In genomic region chr19:59642606-59643005, GRCm38 (mm10) we compare ENCODE assay signal across 18 mouse cellular contexts.
A peak's percentile ranks its signal among the peaks of the same experiment; 100 is the strongest.
DNase-seq lines count a peak whose midpoint lies in the region.
"Had no signal": no experiment of that assay in that cellular context is flagged by ENCODE, and none has a peak within 500 bp of the region (broad histone marks: within the 10 kb centered on the region; RNA-seq: fewer than 3 reads in every experiment).

No protein-coding gene starts in this region.

- peak; percentile 9 to 15 for DNase-seq in cerebellum, postnatal 10 days
- no peak for DNase-seq in cerebellum, adult 9-10 months
- DNase-seq in kidney, adult 18-20 months = peak; percentile 11
- DNase-seq in kidney, postnatal 10 days = no peak
- DNase-seq in kidney, adult 9 months = peak; percentile 77
- no peak for DNase-seq in kidney, postnatal 4 days
- DNase-seq in kidney, postnatal 36 days = peak; percentile 71 to 75
- DNase-seq: adrenal gland, adult 8-10 months; adrenal gland, postnatal 25 days; cerebellum, adult 11-12 months; cerebellum, adult 8-10 months; cerebellum, postnatal 25 days; forebrain, postnatal 0 days; gastrocnemius, adult 2 months; gastrocnemius, postnatal 14 days; heart, adult 18-20 months; heart, postnatal 10 days; heart, postnatal 36 days had no signal

Comparison
In these comparisons a context has a peak if more than half of its experiments do, and no peak if none do; other contexts are left out.
1. DNase-seq: peak in cerebellum, postnatal 10 days (2 of 2), kidney, adult 18-20 months (single experiment), kidney, adult 9 months (single experiment) and kidney, postnatal 36 days (2 of 2); none in cerebellum, adult 9-10 months (single experiment), kidney, postnatal 10 days (single experiment) and kidney, postnatal 4 days (0 of 2).